Mouse (Mus musculus): Measurements from ENCODE around the gene D630039A03Rik.
A peak's percentile ranks its signal among the peaks of the same experiment; 100 is the strongest.
"Not testable (repeated sequence)": the region's sequence is repeated elsewhere in the genome, so short reads cannot be mapped to it uniquely, and the experiment has no call there.

The D630039A03Rik gene

GRCm38 (mm10) chr4:57889773-57890172 lies 26.3 kb downstream of the D630039A03Rik start:
- no peaks in the 10 kb centered on the region for H3K27me3 ChIP-seq (ENCODE audit: insufficient read depth, low read length)
- peaks cover 45% of the 10 kb centered on the region for H3K9me3 ChIP-seq (ENCODE audit: low read length)
- H3K4me3 ChIP-seq (replicated peaks; ENCODE audit: low read length): no peak overlapping the region
- H3K4me1 ChIP-seq (replicated peaks; ENCODE audit: low read depth, low read length): peaks cover 12% of the 10 kb centered on the region; the same call in 1 of the 2 replicates
- H3K36me3 ChIP-seq (ENCODE audit: insufficient read depth, low read length): peaks cover 50% of the 10 kb centered on the region
- TF ChIP-seq CTCF (conservative IDR thresholded peaks at IDR 0.05; ENCODE audit: low read length) (no peak), NANOG (IDR thresholded peaks at IDR 0.05; ENCODE audit: borderline replicate concordance, low read length) (no peak), POU5F1 (IDR thresholded peaks at IDR 0.05; ENCODE audit: borderline replicate concordance, low read length) (no peak)

- Histone ChIP-seq H3K9me3 (ENCODE audit: low read length) (peaks cover 53% of the 10 kb centered on the region), H3K36me3 (ENCODE audit: insufficient read depth, low read length) (peaks cover 57% of the 10 kb centered on the region), H3K4me1 (replicated peaks; ENCODE audit: low read depth, low read length) (peaks cover 12% of the 10 kb centered on the region; the same call in 1 of the 2 replicates)
- not testable (repeated sequence) for H3K4me3 ChIP-seq (replicated peaks; ENCODE audit: low read length); H3K27me3 ChIP-seq (ENCODE audit: insufficient read depth, low read length)
These were observed 27.1 kb downstream of the D630039A03Rik start for GRCm38 (mm10) chr4:57888978-57889377.

GRCm38 (mm10) chr4:57888246-57888645 lies 27.9 kb downstream of the D630039A03Rik start:
- Histone ChIP-seq H3K4me1 (replicated peaks; ENCODE audit: low read depth, low read length) (peaks cover 12% of the 10 kb centered on the region; the same call in 1 of the 2 replicates), H3K36me3 (ENCODE audit: insufficient read depth, low read length) (peaks cover 57% of the 10 kb centered on the region)

GRCm38 (mm10) chr4:57886888-57887230 lies 29.2 kb downstream of the D630039A03Rik start:
- TF ChIP-seq CTCF (conservative IDR thresholded peaks at IDR 0.05; ENCODE audit: low read length): no peak
- Histone ChIP-seq H3K9me3 (ENCODE audit: low read length) (peaks cover 74% of the 10 kb centered on the region), H3K4me3 (replicated peaks; ENCODE audit: low read length) (no peak overlapping the region), H3K4me1 (replicated peaks; ENCODE audit: low read depth, low read length) (peaks cover 11% of the 10 kb centered on the region; the same call in 1 of the 2 replicates), H3K27me3 (ENCODE audit: insufficient read depth, low read length) (no peaks in the 10 kb centered on the region), H3K36me3 (ENCODE audit: insufficient read depth, low read length) (peaks cover 64% of the 10 kb centered on the region)

More at GRCm38 (mm10) chr4:57888246-57888645, 27.9 kb downstream of the D630039A03Rik start:
- H3K9me3 ChIP-seq (ENCODE audit: low read length): peaks cover 60% of the 10 kb centered on the region
- H3K4me3 ChIP-seq (replicated peaks; ENCODE audit: low read length): no peak overlapping the region
- H3K27me3 ChIP-seq (ENCODE audit: insufficient read depth, low read length): no peaks in the 10 kb centered on the region
- TF ChIP-seq POU5F1 (IDR thresholded peaks at IDR 0.05; ENCODE audit: borderline replicate concordance, low read length): no peak
- no peak for TF ChIP-seq CTCF (conservative IDR thresholded peaks at IDR 0.05; ENCODE audit: low read length)
- no peak for TF ChIP-seq NANOG (IDR thresholded peaks at IDR 0.05; ENCODE audit: borderline replicate concordance, low read length)

- Histone ChIP-seq H3K4me3 (replicated peaks; ENCODE audit: low read length) (no peak overlapping the region), H3K27me3 (ENCODE audit: insufficient read depth, low read length) (no peaks in the 10 kb centered on the region), H3K9me3 (ENCODE audit: low read length) (peaks cover 80% of the 10 kb centered on the region), H3K4me1 (replicated peaks; ENCODE audit: low read depth, low read length) (peaks cover 5% of the 10 kb centered on the region; the same call in 1 of the 2 replicates), H3K36me3 (ENCODE audit: insufficient read depth, low read length) (peaks cover 70% of the 10 kb centered on the region)
- no peak for TF ChIP-seq CTCF (conservative IDR thresholded peaks at IDR 0.05; ENCODE audit: low read length)
These were observed 29.8 kb downstream of the D630039A03Rik start for GRCm38 (mm10) chr4:57886066-57886887.

GRCm38 (mm10) chr4:57885186-57885585 lies 30.9 kb downstream of the D630039A03Rik start:
- H3K4me3 ChIP-seq (replicated peaks; ENCODE audit: low read length): no peak overlapping the region
- no peaks in the 10 kb centered on the region for H3K27me3 ChIP-seq (ENCODE audit: insufficient read depth, low read length)
- H3K9me3 ChIP-seq (ENCODE audit: low read length): peaks cover 91% of the 10 kb centered on the region
- no peak for TF ChIP-seq CTCF (conservative IDR thresholded peaks at IDR 0.05; ENCODE audit: low read length)
- TF ChIP-seq POU5F1 (IDR thresholded peaks at IDR 0.05; ENCODE audit: borderline replicate concordance, low read length): no peak
- TF ChIP-seq NANOG (IDR thresholded peaks at IDR 0.05; ENCODE audit: borderline replicate concordance, low read length): no peak
- H3K36me3 ChIP-seq (ENCODE audit: insufficient read depth, low read length): peaks cover 81% of the 10 kb centered on the region
- no peaks in the 10 kb centered on the region for H3K4me1 ChIP-seq (replicated peaks; ENCODE audit: low read depth, low read length)

GRCm38 (mm10) chr4:57884511-57884910 lies 31.6 kb downstream of the D630039A03Rik start:
- Histone ChIP-seq H3K4me1 (replicated peaks; ENCODE audit: low read depth, low read length) (no peaks in the 10 kb centered on the region), H3K36me3 (ENCODE audit: insufficient read depth, low read length) (peaks cover 88% of the 10 kb centered on the region), H3K27me3 (ENCODE audit: insufficient read depth, low read length) (no peaks in the 10 kb centered on the region), H3K4me3 (replicated peaks; ENCODE audit: low read length) (peak overlapping the region; percentile 18; the same call in 1 of the 2 replicates), H3K9me3 (ENCODE audit: low read length) (peaks cover 97% of the 10 kb centered on the region)
- TF ChIP-seq CTCF (conservative IDR thresholded peaks at IDR 0.05; ENCODE audit: low read length): no peak
- TF ChIP-seq POU5F1 (IDR thresholded peaks at IDR 0.05; ENCODE audit: borderline replicate concordance, low read length): no peak
- no peak for TF ChIP-seq NANOG (IDR thresholded peaks at IDR 0.05; ENCODE audit: borderline replicate concordance, low read length)

- Histone ChIP-seq H3K36me3 (ENCODE audit: insufficient read depth, low read length) (peaks cover 93% of the 10 kb centered on the region), H3K4me1 (replicated peaks; ENCODE audit: low read depth, low read length) (no peaks in the 10 kb centered on the region), H3K27me3 (ENCODE audit: insufficient read depth, low read length) (no peaks in the 10 kb centered on the region), H3K9me3 (ENCODE audit: low read length) (peaks cover 99% of the 10 kb centered on the region), H3K4me3 (replicated peaks; ENCODE audit: low read length) (peak overlapping the region; percentile 18; the same call in 1 of the 2 replicates)
- no peak for TF ChIP-seq NANOG (IDR thresholded peaks at IDR 0.05; ENCODE audit: borderline replicate concordance, low read length)
These were observed 32.3 kb downstream of the D630039A03Rik start for GRCm38 (mm10) chr4:57883520-57884421.
